ENCODE assay signal across 10 mouse cellular contexts in the genomic region with DNA sequence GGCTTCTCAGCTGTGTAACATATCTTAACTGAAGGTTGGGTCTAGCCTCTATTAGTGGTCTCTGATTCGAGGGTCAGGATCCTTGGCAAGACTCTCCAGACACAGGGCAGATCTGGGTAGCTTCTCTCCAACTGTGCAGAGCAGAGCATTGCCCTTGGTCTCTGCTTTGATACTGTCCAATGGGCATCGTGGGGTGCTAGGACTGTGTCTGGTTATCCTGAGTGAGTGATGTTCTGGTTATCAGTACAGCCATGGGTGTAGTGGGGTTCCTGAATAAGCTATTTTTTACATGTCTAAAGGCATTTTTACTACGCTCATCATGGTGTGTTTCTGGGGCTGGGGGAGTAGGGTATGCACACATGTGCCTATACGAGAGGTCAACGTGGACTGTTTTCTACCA. TPM values are rescaled to one million over a fixed set of nuclear protein-coding genes. Genes with fewer than 3 reads are reported as not detected.
DNase-seq lines count a peak whose midpoint lies in the region; ATAC-seq and TF ChIP-seq lines count a peak whose summit lies in the region.
"Had no signal": no experiment of that assay in that cellular context is flagged by ENCODE, and none has a peak within 500 bp of the region (broad histone marks: within the 10 kb centered on the region; RNA-seq: fewer than 3 reads in every experiment).

No protein-coding gene starts in this region.

- no peak overlapping the region for H3K4me3 ChIP-seq in kidney, adult 2 months (ENCODE audit: insufficient read depth, low read depth, low read length)
- no peak overlapping the region for H3K4me3 ChIP-seq in ES-Bruce4 (ENCODE audit: low read depth, low read length)
- H3K4me3 ChIP-seq in embryonic facial prominence, embryonic 10.5 days = peak overlapping the region; percentile 66; the same call in 1 of the 2 replicates
- peak overlapping the region; percentile 71 for H3K4me3 ChIP-seq in liver, embryonic 13.5 days (replicated peaks)

- peaks cover 12% of the 10 kb centered on the region for H3K4me1 ChIP-seq in kidney, adult 2 months (ENCODE audit: control insufficient read depth, insufficient read depth, low read length)
- H3K4me1 ChIP-seq in ES-Bruce4 (ENCODE audit: control insufficient read depth, insufficient read depth, low read length) = peaks cover 2% of the 10 kb centered on the region
- peaks cover 25% of the 10 kb centered on the region for H3K4me1 ChIP-seq in embryonic facial prominence, embryonic 10.5 days
- peaks cover 64% of the 10 kb centered on the region for H3K4me1 ChIP-seq in liver, embryonic 13.5 days (replicated peaks)

- H3K9ac ChIP-seq in ES-Bruce4 (ENCODE audit: low read depth, poor library complexity, severe bottlenecking) = peak overlapping the region; percentile 72
- peak overlapping the region; percentile 85 for H3K9ac ChIP-seq in liver, embryonic 13.5 days

- H3K9me3 ChIP-seq in ES-Bruce4 (replicated peaks; ENCODE audit: control insufficient read depth, insufficient read depth, low read length, poor library complexity, severe bottlenecking) = no peaks in the 10 kb centered on the region
- no peaks in the 10 kb centered on the region for H3K9me3 ChIP-seq in embryonic facial prominence, embryonic 10.5 days
- no peaks in the 10 kb centered on the region for H3K9me3 ChIP-seq in liver, embryonic 13.5 days (replicated peaks)

- ATAC-seq in liver, embryonic 13.5 days (ENCODE audit: low read depth) = peak; percentile 82

- no peak for TF ChIP-seq POLR2A in kidney, adult 2 months (IDR thresholded peaks at IDR 0.05; ENCODE audit: low read depth, low read length)
- no peak for TF ChIP-seq POLR2A in ES-Bruce4 (IDR thresholded peaks at IDR 0.05; ENCODE audit: insufficient read depth, low read length)

- no peaks in the 10 kb centered on the region for H3K27me3 ChIP-seq in kidney, adult 2 months (replicated peaks; ENCODE audit: control insufficient read depth, insufficient read depth, low read length)
- H3K27me3 ChIP-seq in ES-Bruce4 (ENCODE audit: control insufficient read depth, insufficient read depth, low read length, poor library complexity, severe bottlenecking) = no peaks in the 10 kb centered on the region
- no peaks in the 10 kb centered on the region for H3K27me3 ChIP-seq in embryonic facial prominence, embryonic 10.5 days (replicated peaks; ENCODE audit: low read depth, poor library complexity, severe bottlenecking)
- H3K27me3 ChIP-seq in liver, embryonic 13.5 days = no peaks in the 10 kb centered on the region

- no peak for TF ChIP-seq CTCF in kidney, adult 2 months (conservative IDR thresholded peaks at IDR 0.05; ENCODE audit: insufficient read depth, insufficient read length, low read depth, low read length)
- TF ChIP-seq CTCF in ES-Bruce4 (IDR thresholded peaks at IDR 0.05; ENCODE audit: low read depth, low read length) = no peak

- WGBS in kidney, adult 2 months = 94% methylated on average over 5 of the region's 5 CpGs
- 93% methylated on average over 5 of the region's 5 CpGs for WGBS in embryonic facial prominence, embryonic 10.5 days
- WGBS in liver, embryonic 13.5 days (ENCODE audit: insufficient replicate concordance) = 32% methylated on average over 5 of the region's 5 CpGs

- TF ChIP-seq EP300 in ES-Bruce4 (IDR thresholded peaks at IDR 0.05; ENCODE audit: insufficient read depth, low read depth, low read length) = no peak

- H3K27ac ChIP-seq in kidney, adult 2 months (ENCODE audit: insufficient read depth, low read depth, low read length) = peak overlapping the region; percentile 78; the same call in 1 of the 2 replicates
- no peak overlapping the region for H3K27ac ChIP-seq in ES-Bruce4 (ENCODE audit: insufficient read depth, low read length)
- no peak overlapping the region for H3K27ac ChIP-seq in embryonic facial prominence, embryonic 10.5 days (replicated peaks)
- H3K27ac ChIP-seq in liver, embryonic 13.5 days = peak overlapping the region; percentile 92

- H3K4me2 ChIP-seq in liver, embryonic 13.5 days = peak overlapping the region; percentile 76

- DNase-seq in kidney, adult 2 months = no peak
- no peak for DNase-seq in kidney, adult 18-20 months
- no peak for DNase-seq in embryonic facial prominence, embryonic 10.5 days (ENCODE audit: low spot score)
- DNase-seq in liver, embryonic 13.5 days = peak; percentile 50
- no peak for DNase-seq in urinary bladder, postnatal 4 days (ENCODE audit: low spot score in 2 of 2)
- DNase-seq in testis, postnatal 10 days (ENCODE audit: low spot score) = no peak
- no peak for DNase-seq in adrenal gland, postnatal 4 days (ENCODE audit: low spot score in 2 of 2)
- DNase-seq: adrenal gland, postnatal 10 days had no signal

- H3K36me3 ChIP-seq in kidney, adult 2 months (ENCODE audit: control insufficient read depth, insufficient read depth, low read length) = no peaks in the 10 kb centered on the region
- H3K36me3 ChIP-seq in ES-Bruce4 (ENCODE audit: control insufficient read depth, insufficient read depth, low read length, poor library complexity, severe bottlenecking) = peaks cover 4% of the 10 kb centered on the region; the same call in 1 of the 2 replicates
- 0 out of 2 replicates have a peak, but pooled peaks cover 12% of the 10 kb centered on the region for H3K36me3 ChIP-seq in embryonic facial prominence, embryonic 10.5 days (replicated peaks)
- H3K36me3 ChIP-seq in liver, embryonic 13.5 days = peaks cover 15% of the 10 kb centered on the region; the same call in 1 of the 2 replicates

RNA-seq across cellular contexts. Expression of gene Dhrs4, which starts 0.7 kb away (rescaled TPM):
- polyA plus RNA-seq in kidney, adult 2 months (2012; rRNA removed) = 141 and 173 TPM in 2 replicates
- polyA plus RNA-seq in ES-Bruce4 (2011; ENCODE audit: insufficient read depth, insufficient read length, low read depth, missing spikeins) = 24.8 and 29.6 TPM in 2 replicates
- 77.3 and 88.4 TPM in 2 replicates for polyA plus RNA-seq in embryonic facial prominence, embryonic 10.5 days (2016; fragmentation: Nextera tagmentation; extraction: Ambion mirVana)
- polyA plus RNA-seq in liver, embryonic 13.5 days (2015; fragmentation: Nextera tagmentation; extraction: Ambion mirVana) = 78.9 and 80.8 TPM in 2 replicates
- 10 to 100 TPM; 82.9 to 85.8 TPM for total RNA-seq in adrenal gland, postnatal 4 days (2021)

RNA-seq across cellular contexts. Expression of gene Carmil3, which starts 12.6 kb away (rescaled TPM):
- 3.5 and 3.8 TPM in 2 replicates for polyA plus RNA-seq in kidney, adult 2 months (2012; rRNA removed)
- polyA plus RNA-seq in ES-Bruce4 (2011; ENCODE audit: insufficient read depth, insufficient read length, low read depth, missing spikeins) = 7.5 and 9.9 TPM in 2 replicates
- 3.4 and 3.5 TPM in 2 replicates for polyA plus RNA-seq in embryonic facial prominence, embryonic 10.5 days (2016; fragmentation: Nextera tagmentation; extraction: Ambion mirVana)
- 0.55 and 0.58 TPM in 2 replicates for polyA plus RNA-seq in liver, embryonic 13.5 days (2015; fragmentation: Nextera tagmentation; extraction: Ambion mirVana)
- 10 to 100 TPM; 19.6 to 25.4 TPM for total RNA-seq in adrenal gland, postnatal 4 days (2021)

RNA-seq across cellular contexts. Expression of gene Cpne6, which starts 32.4 kb away (rescaled TPM):
- polyA plus RNA-seq in kidney, adult 2 months (2012; rRNA removed) = 0.11 and 0.22 TPM in 2 replicates
- not detected in 2 replicates for polyA plus RNA-seq in ES-Bruce4 (2011; ENCODE audit: insufficient read depth, insufficient read length, low read depth, missing spikeins)
- polyA plus RNA-seq in embryonic facial prominence, embryonic 10.5 days (2016; fragmentation: Nextera tagmentation; extraction: Ambion mirVana) = 0.59 and 0.64 TPM in 2 replicates
- 0.09 TPM in 1 of 2 replicates, not detected in the other for polyA plus RNA-seq in liver, embryonic 13.5 days (2015; fragmentation: Nextera tagmentation; extraction: Ambion mirVana)
- total RNA-seq in adrenal gland, postnatal 4 days (2021) = 1 to 10 TPM in 1 of 2 experiments, under 1 TPM in 1; 0.53 to 1.1 TPM
- total RNA-seq: heart, adult 2 months had no signal

RNA-seq across cellular contexts. Expression of gene Nrl, which starts 47.0 kb away (rescaled TPM):
- polyA plus RNA-seq in kidney, adult 2 months (2012; rRNA removed) = not detected in 2 replicates
- not detected in 2 replicates for polyA plus RNA-seq in ES-Bruce4 (2011; ENCODE audit: insufficient read depth, insufficient read length, low read depth, missing spikeins)
- 0.05 TPM in 1 of 2 replicates, not detected in the other for polyA plus RNA-seq in embryonic facial prominence, embryonic 10.5 days (2016; fragmentation: Nextera tagmentation; extraction: Ambion mirVana)
- polyA plus RNA-seq in liver, embryonic 13.5 days (2015; fragmentation: Nextera tagmentation; extraction: Ambion mirVana) = not detected in 2 replicates
- not detected for total RNA-seq in adrenal gland, postnatal 4 days (2021)
- total RNA-seq: adrenal gland, postnatal 10 days; heart, adult 2 months had no signal
- polyA plus RNA-seq: heart, adult 2 months had no signal

Comparison
In these comparisons a context has a peak if more than half of its experiments do, and no peak if none do; other contexts are left out.
1. H3K27ac ChIP-seq: peak in kidney, adult 2 months (single experiment) and liver, embryonic 13.5 days (single experiment); none in ES-Bruce4 (single experiment) and embryonic facial prominence, embryonic 10.5 days (single experiment).
2. H3K4me3 ChIP-seq: peak in embryonic facial prominence, embryonic 10.5 days (single experiment) and liver, embryonic 13.5 days (single experiment); none in kidney, adult 2 months (single experiment) and ES-Bruce4 (single experiment).